Mouse (Mus musculus): ENCODE results near the gene Mcf2l. TPM values are rescaled to one million over a fixed set of nuclear protein-coding genes. Genes with fewer than 3 reads are reported as not detected.

Gene Mcf2l
- polyA plus RNA-seq, 1 experiment = 2.2 TPM

DNA sequence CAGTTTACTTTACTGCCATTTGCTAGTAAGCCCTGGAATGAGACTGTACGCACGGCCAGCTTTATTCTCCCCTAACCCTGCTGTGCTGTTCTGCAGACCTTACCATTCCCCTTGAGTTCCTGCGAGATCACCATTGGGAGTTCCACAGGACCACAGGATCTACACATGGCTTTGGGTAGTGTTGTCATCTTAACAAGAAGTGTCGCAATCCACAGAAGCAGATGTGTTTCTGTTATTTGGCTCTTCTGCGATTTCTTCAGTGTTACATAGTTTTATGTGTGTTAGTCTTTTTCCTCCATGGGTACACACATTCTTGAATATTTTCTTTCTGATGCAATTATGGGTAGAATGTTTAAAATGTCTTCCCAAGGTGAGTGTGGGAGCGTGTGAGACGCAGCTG lies 32.8 kb upstream of the Mcf2l start:
- Histone ChIP-seq H3K4me3 (ENCODE audit: insufficient read depth, low read length) (no peak overlapping the region), H3K27ac (ENCODE audit: insufficient read depth, low read depth, low read length) (no peak overlapping the region), H3K4me1 (ENCODE audit: control insufficient read depth, insufficient read depth, low read length) (peaks cover 25% of the 10 kb centered on the region)
- TF ChIP-seq CTCF (IDR thresholded peaks at IDR 0.05; ENCODE audit: low read depth, low read length) = no peak
- no peak for TF ChIP-seq POLR2A (IDR thresholded peaks at IDR 0.05; ENCODE audit: borderline replicate concordance, low read depth, low read length)

DNA sequence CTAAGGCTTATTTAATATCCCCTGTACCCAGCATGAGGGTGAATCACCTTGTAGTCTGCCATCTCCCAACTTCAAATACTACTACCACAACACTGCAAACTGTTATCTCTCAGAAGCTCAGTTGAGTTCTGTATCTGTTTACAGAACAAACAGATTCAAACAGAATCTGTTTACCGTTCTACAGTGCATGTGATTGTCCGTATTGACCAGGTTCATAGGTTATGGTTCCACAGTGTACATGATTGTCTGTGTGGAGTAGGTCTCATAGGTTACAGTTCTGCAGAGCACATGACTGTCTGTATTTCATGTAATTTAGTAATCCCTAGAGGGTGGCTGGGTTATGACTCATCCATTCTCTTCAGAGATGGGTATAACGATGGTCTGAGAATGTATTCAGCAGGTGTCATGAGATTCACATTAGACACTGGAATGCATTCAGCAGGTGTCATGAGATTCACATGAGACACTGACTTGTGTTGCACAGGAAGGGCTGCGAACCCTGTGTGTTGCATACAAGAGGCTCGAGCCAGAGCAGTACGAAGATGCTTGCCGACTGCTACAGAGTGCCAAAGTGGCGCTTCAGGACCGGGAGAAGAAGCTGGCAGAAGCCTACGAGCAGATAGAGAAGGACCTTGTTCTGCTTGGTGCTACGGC lies 31.1 kb upstream of the Mcf2l start:
- Histone ChIP-seq H3K4me1 (ENCODE audit: control insufficient read depth, insufficient read depth, low read length) (peaks cover 26% of the 10 kb centered on the region), H3K4me3 (ENCODE audit: insufficient read depth, low read length) (no peak overlapping the region), H3K27ac (ENCODE audit: insufficient read depth, low read depth, low read length) (no peak overlapping the region)
- TF ChIP-seq CTCF (IDR thresholded peaks at IDR 0.05; ENCODE audit: low read depth, low read length) (no peak), POLR2A (IDR thresholded peaks at IDR 0.05; ENCODE audit: borderline replicate concordance, low read depth, low read length) (no peak)

DNA sequence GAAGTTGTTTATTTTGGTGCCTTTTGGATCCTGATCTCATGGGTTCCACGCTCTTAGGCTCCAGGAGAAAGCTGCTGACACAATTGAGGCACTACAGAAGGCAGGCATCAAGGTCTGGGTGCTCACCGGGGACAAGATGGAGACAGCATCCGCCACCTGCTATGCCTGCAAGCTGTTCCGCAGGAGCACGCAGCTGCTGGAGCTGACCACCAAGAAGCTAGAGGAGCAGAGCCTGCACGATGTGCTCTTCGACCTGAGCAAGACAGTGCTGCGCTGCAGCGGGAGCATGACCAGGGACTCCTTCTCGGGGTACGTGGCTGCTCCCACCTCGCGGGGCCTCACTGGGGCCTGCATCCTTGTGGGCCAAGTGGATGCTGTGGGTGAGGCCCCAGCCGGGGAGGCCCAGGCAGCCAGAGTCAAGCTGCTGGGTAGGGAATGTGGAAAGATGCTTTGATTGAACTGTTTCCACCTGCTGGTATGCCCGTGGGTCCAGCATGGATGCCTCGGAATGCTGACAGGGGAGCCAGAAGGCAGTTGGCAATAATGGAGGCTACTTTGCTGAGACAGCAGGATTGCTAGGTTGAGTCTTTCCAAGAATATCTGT lies 29.2 kb upstream of the Mcf2l start:
- TF ChIP-seq CTCF (IDR thresholded peaks at IDR 0.05; ENCODE audit: low read depth, low read length) (no peak), POLR2A (IDR thresholded peaks at IDR 0.05; ENCODE audit: borderline replicate concordance, low read depth, low read length) (no peak)
- H3K4me1 ChIP-seq (ENCODE audit: control insufficient read depth, insufficient read depth, low read length) = peaks cover 32% of the 10 kb centered on the region
- no peak overlapping the region for H3K4me3 ChIP-seq (ENCODE audit: insufficient read depth, low read length)
- H3K27ac ChIP-seq (ENCODE audit: insufficient read depth, low read depth, low read length) = no peak overlapping the region

DNA sequence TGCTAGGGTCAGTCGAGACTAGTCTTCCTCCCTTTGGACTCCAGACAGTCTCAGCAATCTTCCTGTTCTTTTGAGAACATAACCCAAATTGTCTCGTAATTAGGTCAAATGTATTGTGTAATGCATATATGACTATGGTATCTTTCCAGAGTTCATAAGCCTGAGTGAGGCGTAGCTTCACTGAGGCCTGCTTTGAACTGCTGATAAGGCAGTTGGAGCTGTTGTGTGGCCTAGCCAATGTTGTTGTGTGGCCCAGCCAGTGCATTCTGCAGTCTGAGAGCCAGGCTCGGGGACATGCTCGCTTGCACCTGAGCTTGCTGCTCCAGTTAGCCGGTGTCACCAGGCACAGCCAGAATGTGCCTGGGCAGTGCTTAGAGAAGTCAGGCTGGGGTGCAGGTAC lies 27.2 kb upstream of the Mcf2l start:
- H3K27ac ChIP-seq (ENCODE audit: insufficient read depth, low read depth, low read length) = no peak overlapping the region
- peaks cover 22% of the 10 kb centered on the region for H3K4me1 ChIP-seq (ENCODE audit: control insufficient read depth, insufficient read depth, low read length)
- no peak for TF ChIP-seq POLR2A (IDR thresholded peaks at IDR 0.05; ENCODE audit: borderline replicate concordance, low read depth, low read length)
- TF ChIP-seq CTCF (IDR thresholded peaks at IDR 0.05; ENCODE audit: low read depth, low read length) = no peak
- no peak overlapping the region for H3K4me3 ChIP-seq (ENCODE audit: insufficient read depth, low read length)

DNA sequence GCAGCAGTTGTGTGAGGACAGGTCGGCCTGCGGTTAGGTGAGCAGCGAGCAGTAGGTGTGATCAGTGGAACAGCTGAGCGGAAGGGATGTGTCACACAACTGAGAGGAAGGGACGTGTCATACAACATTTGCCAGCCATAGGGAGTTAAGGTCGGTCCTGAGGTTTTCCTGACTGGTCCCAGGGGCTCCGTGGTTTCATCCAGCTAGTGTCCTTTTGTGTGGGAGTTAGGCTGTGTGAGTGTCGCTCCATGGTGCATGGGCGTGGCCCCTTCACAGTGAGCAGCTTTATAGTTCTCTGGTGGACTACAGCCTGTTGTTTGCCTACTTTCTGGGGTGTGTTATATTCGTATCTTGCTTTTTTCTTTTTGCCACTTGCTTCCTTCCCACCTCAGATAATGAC lies 22.4 kb upstream of the Mcf2l start:
- TF ChIP-seq CTCF (IDR thresholded peaks at IDR 0.05; ENCODE audit: low read depth, low read length) (no peak), POLR2A (IDR thresholded peaks at IDR 0.05; ENCODE audit: borderline replicate concordance, low read depth, low read length) (no peak)
- Histone ChIP-seq H3K4me1 (ENCODE audit: control insufficient read depth, insufficient read depth, low read length) (peaks cover 7% of the 10 kb centered on the region), H3K27ac (ENCODE audit: insufficient read depth, low read depth, low read length) (no peak overlapping the region), H3K4me3 (ENCODE audit: insufficient read depth, low read length) (no peak overlapping the region)

DNA sequence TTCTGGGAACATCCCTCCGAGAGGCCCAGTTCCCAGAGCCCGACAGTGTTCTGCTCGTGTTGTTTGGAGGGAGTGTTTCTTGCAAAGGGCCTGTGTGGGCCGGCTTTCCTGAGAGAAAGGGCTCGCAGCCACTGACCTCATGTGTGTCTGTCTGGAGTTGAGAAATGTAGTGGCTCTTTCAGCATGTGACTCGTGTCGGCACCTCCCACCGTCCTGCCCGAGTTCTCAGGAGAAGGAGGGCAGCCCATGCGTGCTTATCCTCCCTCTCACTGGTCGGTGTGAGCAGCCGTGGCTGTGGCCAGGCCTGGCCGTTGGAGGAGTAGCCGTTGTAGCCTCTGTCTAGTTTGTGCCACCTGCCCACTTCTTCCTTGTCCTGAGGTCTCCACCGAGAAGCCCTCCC lies 17.6 kb upstream of the Mcf2l start:
- Histone ChIP-seq H3K4me1 (ENCODE audit: control insufficient read depth, insufficient read depth, low read length) (peaks cover 7% of the 10 kb centered on the region; the same call in 1 of the 2 replicates), H3K4me3 (ENCODE audit: insufficient read depth, low read length) (no peak overlapping the region), H3K27ac (ENCODE audit: insufficient read depth, low read depth, low read length) (no peak overlapping the region)
- TF ChIP-seq POLR2A (IDR thresholded peaks at IDR 0.05; ENCODE audit: borderline replicate concordance, low read depth, low read length) (no peak), CTCF (IDR thresholded peaks at IDR 0.05; ENCODE audit: low read depth, low read length) (no peak)

DNA sequence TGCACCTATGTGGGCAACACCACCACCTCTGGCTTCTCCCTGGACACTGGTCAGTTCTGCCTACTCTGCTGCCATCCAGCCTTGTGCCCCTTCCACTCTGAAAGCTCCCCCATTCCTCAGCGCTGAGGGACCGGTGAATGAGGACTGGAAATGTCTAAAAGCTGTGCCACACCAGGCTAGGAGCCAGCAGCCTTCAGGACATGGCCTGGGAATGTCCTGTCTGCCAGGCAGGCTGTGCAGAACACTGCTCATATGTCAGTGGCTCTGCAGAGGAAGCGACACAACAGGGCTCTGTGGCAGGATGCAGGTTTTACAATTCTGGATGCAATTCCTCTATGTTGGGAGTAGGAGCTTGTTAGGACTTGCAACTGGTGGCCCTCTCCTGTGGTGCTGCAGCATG lies 10.5 kb upstream of the Mcf2l start:
- peaks cover 7% of the 10 kb centered on the region; the same call in 1 of the 2 replicates for H3K4me1 ChIP-seq (ENCODE audit: control insufficient read depth, insufficient read depth, low read length)
- H3K4me3 ChIP-seq (ENCODE audit: insufficient read depth, low read length) = no peak overlapping the region

DNA sequence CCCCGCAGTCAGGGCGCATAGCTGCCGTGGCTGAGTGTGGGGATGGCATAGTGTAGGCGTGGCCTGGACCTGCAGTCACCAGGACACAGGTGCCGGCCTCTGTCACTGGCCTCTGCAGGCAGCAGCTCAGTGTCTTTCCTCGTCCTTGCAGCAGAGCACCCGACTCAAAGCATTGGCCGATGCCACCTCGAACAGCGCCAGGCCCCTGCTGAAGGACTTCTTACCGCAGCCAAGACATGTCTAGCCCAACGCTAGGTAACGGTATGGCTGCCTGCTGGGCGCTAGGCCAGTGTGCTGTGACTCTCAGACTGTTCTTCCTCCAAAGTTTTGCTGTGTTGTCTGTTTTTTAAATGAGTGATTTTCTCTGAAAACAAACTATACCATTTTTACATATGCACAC lies 10.0 kb upstream of the Mcf2l start:
- peaks cover 3% of the 10 kb centered on the region; the same call in 1 of the 2 replicates for H3K4me1 ChIP-seq (ENCODE audit: control insufficient read depth, insufficient read depth, low read length)
- H3K27ac ChIP-seq (ENCODE audit: insufficient read depth, low read depth, low read length) = no peak overlapping the region
- TF ChIP-seq CTCF (IDR thresholded peaks at IDR 0.05; ENCODE audit: low read depth, low read length) (no peak), POLR2A (IDR thresholded peaks at IDR 0.05; ENCODE audit: borderline replicate concordance, low read depth, low read length) (no peak)
- no peak overlapping the region for H3K4me3 ChIP-seq (ENCODE audit: insufficient read depth, low read length)

More for the DNA sequence above, 10.5 kb upstream of the Mcf2l start:
- TF ChIP-seq POLR2A (IDR thresholded peaks at IDR 0.05; ENCODE audit: borderline replicate concordance, low read depth, low read length) = no peak
- no peak for TF ChIP-seq CTCF (IDR thresholded peaks at IDR 0.05; ENCODE audit: low read depth, low read length)
- no peak overlapping the region for H3K27ac ChIP-seq (ENCODE audit: insufficient read depth, low read depth, low read length)

DNA sequence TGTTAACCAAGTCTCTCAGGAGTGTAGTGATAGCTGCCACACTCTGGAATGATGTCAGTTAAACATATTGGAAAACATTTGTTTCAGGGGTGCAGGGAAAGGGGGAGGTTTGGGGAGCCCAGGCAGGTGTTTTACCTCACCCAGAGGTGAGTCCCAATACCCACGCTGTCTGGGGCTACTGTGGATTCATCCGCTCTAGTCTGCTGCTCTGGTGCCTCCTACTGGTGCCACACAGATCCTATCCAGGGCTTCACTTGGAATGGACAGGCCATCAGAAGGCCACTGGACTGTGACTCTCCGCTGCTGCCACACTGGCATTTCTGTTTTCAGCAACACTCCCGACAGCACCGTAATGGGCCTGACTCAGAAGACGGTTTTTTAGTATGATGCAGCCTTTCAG lies 7.8 kb upstream of the Mcf2l start:
- TF ChIP-seq CTCF (IDR thresholded peaks at IDR 0.05; ENCODE audit: low read depth, low read length) (no peak), POLR2A (IDR thresholded peaks at IDR 0.05; ENCODE audit: borderline replicate concordance, low read depth, low read length) (no peak)
- Histone ChIP-seq H3K4me3 (ENCODE audit: insufficient read depth, low read length) (no peak overlapping the region), H3K4me1 (ENCODE audit: control insufficient read depth, insufficient read depth, low read length) (no peaks in the 10 kb centered on the region)

DNA sequence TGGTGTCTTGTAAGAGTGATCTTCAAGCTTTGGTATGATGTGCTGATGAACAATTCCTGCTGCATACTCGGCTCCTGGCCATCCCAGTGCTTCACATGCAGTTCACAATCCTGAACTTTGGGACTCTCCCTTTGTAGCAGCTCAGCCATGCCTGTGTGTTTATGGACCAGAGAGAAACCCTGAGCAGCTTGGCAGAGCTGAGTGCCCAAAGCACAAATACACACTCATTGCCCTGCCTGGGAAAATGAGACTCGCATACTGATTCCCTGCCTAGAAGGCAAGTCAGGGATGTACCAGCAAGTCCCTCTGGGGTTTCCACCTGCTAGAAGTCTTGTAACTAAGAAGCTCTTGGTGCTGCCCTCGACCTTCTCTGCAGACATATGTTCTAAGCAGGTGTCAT lies 3.9 kb upstream of the Mcf2l start:
- Histone ChIP-seq H3K4me3 (ENCODE audit: insufficient read depth, low read length) (no peak overlapping the region), H3K27ac (ENCODE audit: insufficient read depth, low read depth, low read length) (no peak overlapping the region), H3K4me1 (ENCODE audit: control insufficient read depth, insufficient read depth, low read length) (peaks cover 4% of the 10 kb centered on the region; the same call in 1 of the 2 replicates)
- no peak for TF ChIP-seq POLR2A (IDR thresholded peaks at IDR 0.05; ENCODE audit: borderline replicate concordance, low read depth, low read length)
- TF ChIP-seq CTCF (IDR thresholded peaks at IDR 0.05; ENCODE audit: low read depth, low read length) = no peak

More for the DNA sequence above, 7.8 kb upstream of the Mcf2l start:
- H3K27ac ChIP-seq (ENCODE audit: insufficient read depth, low read depth, low read length) = no peak overlapping the region
